Mouse (Mus musculus): ENCODE results near the gene Lhfpl5.

Gene Lhfpl5

DNA sequence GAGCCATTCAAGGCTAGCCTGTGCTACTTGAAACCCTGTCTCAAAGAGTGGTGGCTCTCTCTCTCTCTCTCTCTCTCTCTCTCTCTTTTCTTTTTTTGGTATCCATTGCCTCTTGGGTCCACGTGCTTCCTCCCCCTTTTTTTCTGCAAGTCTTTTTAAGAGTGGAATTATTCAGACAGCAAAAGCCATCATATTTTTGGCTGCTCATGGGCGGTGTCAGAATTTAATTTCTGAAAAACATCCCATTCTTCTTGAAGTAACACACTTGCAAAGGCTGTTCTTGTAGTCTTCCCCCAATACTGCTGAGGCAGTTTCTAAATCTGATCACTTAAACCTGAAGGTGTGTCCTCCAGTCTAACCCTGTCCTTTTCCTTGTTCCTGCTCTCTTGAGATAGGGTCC lies 51.5 kb downstream of the Lhfpl5 start:
- no peak for DNase-seq (ENCODE audit: low read depth, low spot score)

DNA sequence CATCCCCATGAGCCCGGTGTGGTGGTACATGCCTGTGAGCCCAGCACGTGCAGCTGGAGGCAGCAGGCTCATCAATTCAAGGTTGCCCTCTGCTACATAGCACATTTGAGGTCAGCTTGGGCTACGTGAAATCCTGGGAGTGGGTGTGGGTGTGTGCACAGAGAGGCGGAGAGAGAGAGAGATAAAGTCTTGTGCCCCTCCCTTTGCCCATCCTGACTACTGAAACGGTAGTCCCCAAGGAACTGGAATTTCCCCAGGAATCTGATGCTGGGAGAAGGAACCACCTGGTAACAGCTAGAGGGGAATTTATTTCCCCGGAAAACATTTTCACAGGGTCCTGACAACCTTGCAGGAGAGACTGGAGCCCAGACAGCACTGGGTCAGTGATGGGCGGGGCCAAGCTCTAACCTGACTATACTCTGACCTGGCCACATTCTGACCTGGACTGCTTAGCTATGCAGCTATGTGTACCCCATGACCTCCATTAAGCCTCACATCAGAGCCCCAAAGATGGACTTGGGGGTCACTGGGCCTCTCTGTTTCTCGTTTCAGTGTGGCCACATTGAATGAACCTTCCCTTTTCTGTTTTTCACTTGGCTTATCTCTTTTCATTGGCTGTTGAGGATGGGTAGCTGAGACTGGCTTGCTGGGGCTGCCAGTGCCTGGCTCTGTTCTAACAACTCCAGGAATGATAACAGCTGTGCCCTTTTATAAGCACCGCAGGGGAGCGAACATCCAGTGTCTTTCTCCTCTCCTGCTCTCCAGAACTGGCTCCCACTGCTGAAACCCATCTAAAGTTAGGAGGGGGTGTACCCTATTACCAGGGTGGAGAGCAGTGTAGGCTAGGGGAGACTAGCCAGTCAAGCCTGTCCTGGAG lies 53.0 kb downstream of the Lhfpl5 start:
- no peak for DNase-seq (ENCODE audit: low read depth, low spot score)

DNA sequence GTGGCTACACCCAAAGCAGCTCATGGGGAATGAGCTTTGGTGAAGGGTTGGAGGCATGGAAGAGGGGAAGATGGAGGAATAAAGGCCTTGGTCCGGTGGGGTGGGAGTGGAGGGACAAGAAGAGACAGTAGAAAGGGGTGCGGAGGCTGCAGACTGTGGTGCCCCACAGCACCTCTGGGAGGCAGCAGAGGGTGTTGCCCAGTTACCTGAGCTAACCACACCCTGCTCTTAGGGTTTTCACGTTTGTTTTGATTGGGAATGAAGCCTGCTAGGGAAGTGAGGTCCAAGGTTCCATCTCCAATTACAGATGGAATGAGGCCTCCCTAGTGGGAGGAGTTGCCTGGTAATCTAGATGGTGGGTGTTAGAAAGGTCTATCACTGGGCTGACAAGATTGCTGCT lies 53.7 kb downstream of the Lhfpl5 start:
- no peak for DNase-seq (ENCODE audit: low read depth, low spot score)
